Mouse (Mus musculus) ES-E14 (cell line): ENCODE measurements around the gene Zfp868. TPM values are rescaled to one million over a fixed set of nuclear protein-coding genes. Genes with fewer than 3 reads are reported as not detected.
"Not testable (repeated sequence)": the region's sequence is repeated elsewhere in the genome, so short reads cannot be mapped to it uniquely, and the experiment has no call there.

Experiments used
- DNase-seq: peaks from one replicate; pipeline ENCODE4 v3.0.0-alpha.2; 2013; ENCODE audit warnings: low read depth, low spot score
- H3K27ac ChIP-seq: 2 replicates; pipeline ENCODE4 v1.5.1; 2012; ENCODE audit warnings: low read depth, mild to moderate bottlenecking, low read length, moderate library complexity, mixed read lengths; ENCODE audit not compliant: poor library complexity, insufficient read depth, severe bottlenecking
- H3K36me3 ChIP-seq: 2 replicates; pipeline ENCODE4 v1.6.1; 2012; ENCODE audit warnings: mild to moderate bottlenecking, low read length, moderate library complexity, mixed read lengths; ENCODE audit not compliant: control insufficient read depth, poor library complexity, insufficient read depth, severe bottlenecking
- H3K4me1 ChIP-seq, 2 experiments: fragments of 150-350 bp in 1 of 2; sonication (generic) in 1 of 2; 2 replicates each; pipeline ENCODE4 v1.6.1; 2012; ENCODE audit warnings: low read length in 2 of 2, mild to moderate bottlenecking in 1 of 2, mixed read lengths in 1 of 2; ENCODE audit not compliant: control insufficient read depth in 2 of 2, insufficient read depth in 2 of 2, poor library complexity in 1 of 2
- H3K4me3 ChIP-seq, 2 experiments: fragments of 150-350 bp in 1 of 2; sonication (generic) in 1 of 2; 2 replicates each; pipeline ENCODE4 v1.5.1; 2012; ENCODE audit warnings: low read length in 2 of 2, low read depth in 1 of 2, mild to moderate bottlenecking in 1 of 2, mixed read lengths in 1 of 2; ENCODE audit not compliant: insufficient read depth in 1 of 2, poor library complexity in 1 of 2, severe bottlenecking in 1 of 2
- H3K9ac ChIP-seq: 2 replicates; pipeline ENCODE4 v1.6.1; 2012; ENCODE audit warnings: low read depth, mild to moderate bottlenecking, low read length, mixed read lengths; ENCODE audit not compliant: poor library complexity, insufficient read depth, severe bottlenecking
- H3K9me3 ChIP-seq: fragments of 150-350 bp; sonication (generic); 2 replicates; pipeline ENCODE4 v1.6.1; 2012; ENCODE audit warnings: low read depth, mild to moderate bottlenecking, low read length; ENCODE audit not compliant: control insufficient read depth, insufficient read depth
- CHD2 ChIP-seq: IDR thresholded peaks from 2 replicates; pipeline ENCODE4 v1.6.1; 2014; ENCODE audit warnings: mild to moderate bottlenecking, low read depth, low read length, inconsistent platforms
- HCFC1 ChIP-seq: IDR thresholded peaks from 2 replicates; pipeline ENCODE4 v1.6.1; 2012; ENCODE audit warnings: low read length, inconsistent platforms, borderline replicate concordance; ENCODE audit not compliant: insufficient read depth
- MAFK ChIP-seq: IDR thresholded peaks from 2 replicates; pipeline ENCODE4 v1.6.1; 2014; ENCODE audit warnings: mild to moderate bottlenecking, low read depth, low read length, inconsistent platforms; ENCODE audit not compliant: insufficient read depth
- ZC3H11A ChIP-seq: IDR thresholded peaks from 2 replicates; pipeline ENCODE4 v1.6.1; 2012; ENCODE audit warnings: low read depth, mild to moderate bottlenecking, inconsistent platforms, low read length, borderline replicate concordance
- ZNF384 ChIP-seq: IDR thresholded peaks from 2 replicates; pipeline ENCODE4 v1.6.1; 2012; ENCODE audit warnings: low read depth, low read length, inconsistent platforms
- in situ Hi-C, 2 experiments: fragments of 600-800 bp; cut with MboI; formaldehyde crosslinking; loops; one replicate each; pipeline ENCODE4 v1.15.1; 2025; ENCODE audit warnings: low sequenced_read_pairs in 2 of 2, inconsistent platforms in 1 of 2; ENCODE audit not compliant: unreplicated experiment in 2 of 2
- total RNA-seq: library from RNA; depleted of rRNA; stranded (reverse); fragments of 300-350 nt; gene quantifications from 2 replicates; pipeline ENCODE4 v1.2.3, GENCODE M21; 2012

The Zfp868 gene
- total RNA-seq, 1 experiment = 21.2 TPM

DNA sequence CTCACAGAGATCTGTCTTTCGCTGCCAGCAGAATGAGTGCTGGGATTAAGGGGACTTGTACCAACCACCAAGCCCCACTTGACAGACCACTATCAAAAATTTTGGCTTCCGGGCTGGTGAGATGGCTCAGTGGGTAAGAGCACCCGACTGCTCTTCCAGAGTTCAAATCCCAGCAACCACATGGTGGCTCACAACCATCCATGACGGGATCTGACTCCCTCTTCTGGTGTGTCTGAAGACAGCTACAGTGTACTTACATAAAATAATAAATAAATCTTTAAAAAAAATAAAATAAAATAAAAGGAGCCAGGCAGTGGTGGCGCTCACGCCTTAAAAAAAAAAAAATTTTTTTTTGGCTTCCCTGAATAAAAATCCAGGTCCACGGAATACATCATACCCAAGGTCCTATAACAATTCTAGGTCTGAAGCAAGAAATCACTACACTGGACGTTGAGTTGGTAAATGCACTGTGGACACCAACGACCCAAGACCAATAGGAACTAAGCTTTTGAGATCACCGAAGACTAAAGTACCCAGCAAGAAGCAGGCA lies 28.5 kb upstream of the Zfp868 start:
- Histone ChIP-seq H3K4me3 (peak overlapping the region in 1 of 2 experiments; percentile 90; a peak in 2 of 4 replicates), H3K9me3 (no peaks in the 10 kb centered on the region), H3K27ac (no peak overlapping the region), H3K9ac (no peak overlapping the region), H3K36me3 (no peaks in the 10 kb centered on the region), H3K4me1 (no peaks in the 10 kb centered on the region)
- no peak for TF ChIP-seq ZNF384
- TF ChIP-seq ZC3H11A = no peak
- TF ChIP-seq MAFK = no peak
- no peak for TF ChIP-seq CHD2
- no peak for TF ChIP-seq HCFC1
- in situ Hi-C loops = no loop called here
- DNase-seq = no peak

DNA sequence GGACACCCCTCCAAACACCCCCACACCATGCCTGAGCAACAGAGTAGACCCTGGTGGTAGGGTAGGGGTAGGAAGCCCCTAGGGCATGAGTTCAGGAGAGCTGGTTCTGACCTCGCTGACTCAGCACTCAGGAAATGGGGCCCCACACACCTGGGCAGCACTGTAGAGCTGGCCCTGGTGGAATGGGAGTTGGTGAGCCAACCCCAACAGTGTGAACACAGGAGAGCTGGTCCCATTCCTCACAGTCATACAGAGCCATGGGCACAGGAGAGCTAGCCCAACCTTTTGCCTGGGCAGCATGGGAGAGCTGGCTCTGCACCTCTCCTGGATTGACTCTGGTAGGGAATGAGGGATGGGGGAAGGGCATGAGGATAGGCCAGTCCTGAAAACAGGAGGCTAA lies 7.3 kb downstream of the Zfp868 start:
- Histone ChIP-seq H3K27ac (no peak overlapping the region), H3K4me3 (no peak overlapping the region), H3K36me3 (peaks cover 11% of the 10 kb centered on the region), H3K9me3 (no peaks in the 10 kb centered on the region), H3K4me1 (no peaks in the 10 kb centered on the region), H3K9ac (no peak overlapping the region)
- TF ChIP-seq MAFK (no peak), HCFC1 (no peak), ZNF384 (no peak)
- in situ Hi-C loops = no loop called here
- no peak for DNase-seq

DNA sequence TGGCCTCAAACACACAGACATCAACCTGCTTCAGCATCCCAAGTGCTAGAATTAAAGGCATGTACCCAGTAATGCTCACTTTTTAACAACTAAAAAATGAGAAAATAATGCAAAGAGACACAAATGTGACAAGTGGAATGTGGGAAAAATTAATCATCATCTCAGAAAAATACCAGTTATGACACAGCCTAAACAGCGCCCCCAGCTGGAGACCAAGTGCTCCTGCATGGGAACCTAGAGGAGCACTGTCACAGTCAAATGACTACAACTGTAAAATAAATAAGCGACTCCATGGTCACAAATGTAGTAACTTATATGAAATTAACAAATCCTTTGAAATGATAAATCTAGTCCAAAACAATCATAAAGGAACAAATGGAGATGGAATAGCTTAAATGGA lies 10.7 kb downstream of the Zfp868 start:
- Histone ChIP-seq H3K4me1 (no peaks in the 10 kb centered on the region), H3K9me3 (no peaks in the 10 kb centered on the region), H3K36me3 (peaks cover 11% of the 10 kb centered on the region), H3K4me3 (no peak overlapping the region), H3K9ac (no peak overlapping the region), H3K27ac (no peak overlapping the region)
- in situ Hi-C loops = no loop called here
- DNase-seq = no peak
- no peak for TF ChIP-seq MAFK
- no peak for TF ChIP-seq ZC3H11A
- no peak for TF ChIP-seq CHD2
- no peak for TF ChIP-seq HCFC1

DNA sequence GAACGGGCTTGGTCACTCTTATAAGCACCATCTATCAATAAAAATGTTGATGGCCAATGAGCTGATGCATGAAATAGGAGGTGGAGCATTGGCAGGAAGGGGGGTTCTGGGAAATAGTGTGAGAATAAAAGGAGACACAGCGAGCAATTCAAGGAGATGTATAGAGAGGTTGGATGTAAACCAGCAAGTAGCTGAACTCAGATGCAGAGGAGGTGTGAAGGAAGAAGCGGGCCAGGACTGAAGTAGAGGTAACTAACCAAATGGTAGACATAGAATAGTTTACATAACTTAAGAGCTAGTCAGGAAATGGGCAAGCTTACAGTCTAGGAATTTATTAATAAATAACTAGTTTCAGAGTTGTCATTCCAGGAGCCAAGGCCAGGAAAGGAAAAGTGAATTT lies 27.8 kb downstream of the Zfp868 start:
- H3K36me3 ChIP-seq, DNase-seq, H3K4me1 ChIP-seq, H3K9me3 ChIP-seq, in situ Hi-C loops, H3K9ac ChIP-seq, H3K27ac ChIP-seq, H3K4me3 ChIP-seq: not testable (repeated sequence)

DNA sequence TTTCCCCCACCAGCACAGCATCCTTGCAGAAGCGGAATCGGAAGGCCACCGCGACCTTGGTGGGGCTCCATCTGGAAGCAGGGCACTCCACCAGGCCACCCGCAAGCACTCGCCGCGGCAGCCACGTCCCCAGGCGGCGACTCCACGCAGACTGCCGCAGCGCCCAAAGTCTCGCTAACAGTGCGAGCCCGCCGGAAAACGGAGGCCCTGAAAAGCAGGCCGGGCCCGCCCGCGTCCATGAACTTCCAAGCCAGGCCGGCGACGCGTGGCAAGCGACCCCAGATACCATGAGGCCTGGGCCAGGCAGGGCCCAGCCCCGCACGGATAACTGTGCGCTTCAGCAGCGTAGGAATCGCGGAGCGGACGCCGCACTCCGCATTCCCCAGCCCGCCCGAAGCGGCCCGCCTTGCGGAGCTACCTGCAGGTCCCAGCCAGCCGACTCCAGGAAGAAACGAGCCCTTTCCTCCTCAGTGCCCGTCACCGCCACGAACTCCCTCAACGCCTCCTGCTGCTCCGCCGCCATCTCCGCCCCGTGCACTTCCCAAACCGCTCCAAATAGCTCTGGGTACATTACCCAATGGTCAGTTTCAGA lies 40.6 kb downstream of the Zfp868 start:
- TF ChIP-seq ZNF384 (no peak), CHD2 (no peak), MAFK (no peak), ZC3H11A (no peak), HCFC1 (no peak)
- Histone ChIP-seq H3K4me1 (no peaks in the 10 kb centered on the region), H3K9ac (peak overlapping the region; percentile 50), H3K4me3 (peak overlapping the region; percentile 55 to 69), H3K36me3 (no peaks in the 10 kb centered on the region), H3K9me3 (no peaks in the 10 kb centered on the region), H3K27ac (no peak overlapping the region)
- in situ Hi-C loops = no loop called here
- peak; percentile 29 for DNase-seq

DNA sequence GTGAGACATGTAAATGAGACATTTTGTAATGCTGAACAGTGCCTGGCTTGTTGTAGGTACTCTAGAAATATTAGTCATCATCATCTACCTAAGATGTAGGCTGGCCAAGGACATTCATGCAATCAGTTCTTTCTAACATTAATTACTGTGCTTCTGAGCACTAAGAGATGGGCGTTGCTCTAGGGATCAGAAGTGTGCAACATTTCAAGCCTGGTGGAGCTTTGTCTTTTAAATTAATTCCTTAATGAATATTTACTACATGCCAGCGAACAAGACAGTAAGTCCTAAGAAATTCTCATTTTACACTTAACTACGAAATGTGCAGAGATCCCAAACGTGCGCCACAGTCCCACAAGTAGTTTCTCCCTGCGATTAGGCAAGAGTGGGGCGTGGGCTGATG lies 41.1 kb downstream of the Zfp868 start:
- H3K4me1 ChIP-seq, H3K36me3 ChIP-seq, H3K9me3 ChIP-seq, in situ Hi-C loops, H3K9ac ChIP-seq, H3K27ac ChIP-seq: not testable (repeated sequence)
- DNase-seq = peak; percentile 1
- peak overlapping the region; percentile 3 to 55; a peak in 2 of 4 replicates for H3K4me3 ChIP-seq
